Mouse (Mus musculus): ENCODE results near the gene Gnao1. TPM values are rescaled to one million over a fixed set of nuclear protein-coding genes. Genes with fewer than 3 reads are reported as not detected.

Gnao1 gene
- polyA plus RNA-seq, 1 experiment from 2014 or later, result 38.9 TPM

- WGBS, result 91% methylated on average over 11 of the region's 11 CpGs
- Histone ChIP-seq H3K9me3 (ENCODE audit: control insufficient read depth, low read length) (no peaks in the 10 kb centered on the region), H3K36me3 (ENCODE audit: control insufficient read depth, insufficient read depth, low read length) (peaks cover 3% of the 10 kb centered on the region; the same call in 1 of the 2 replicates), H3K4me2 (replicated peaks; ENCODE audit: low read depth, low read length) (no peak overlapping the region), H3K4me1 (replicated peaks; ENCODE audit: control insufficient read depth, insufficient read depth, low read length) (no peaks in the 10 kb centered on the region), H3K9ac (ENCODE audit: low read depth, low read length) (no peak overlapping the region), H3K4me3 (ENCODE audit: low read depth, low read length) (no peak overlapping the region), H3K27ac (ENCODE audit: low read depth, low read length) (no peak overlapping the region), H3K27me3 (ENCODE audit: control insufficient read depth, insufficient read depth, low read length) (no peaks in the 10 kb centered on the region)
- ATAC-seq (ENCODE audit: low FRiP score) (no peak), DNase-seq (ENCODE audit: low spot score) (no peak)
These were observed 164.9 kb downstream of the Gnao1 start for GRCm38 (mm10) chr8:93974602-93975186.

- ATAC-seq (ENCODE audit: low FRiP score), result no peak
These were observed 165.6 kb downstream of the Gnao1 start for GRCm38 (mm10) chr8:93975358-93975757.

GRCm38 (mm10) chr8:93976446-93977211, 166.9 kb downstream of the Gnao1 start:
- DNase-seq (ENCODE audit: low spot score) (no peak), ATAC-seq (ENCODE audit: low FRiP score) (no peak)
- no peaks in the 10 kb centered on the region for H3K27me3 ChIP-seq (ENCODE audit: control insufficient read depth, insufficient read depth, low read length)
- H3K4me2 ChIP-seq (replicated peaks; ENCODE audit: low read depth, low read length), result no peak overlapping the region
- H3K27ac ChIP-seq (ENCODE audit: low read depth, low read length), result no peak overlapping the region
- 90% methylated on average over 6 of the region's 6 CpGs for WGBS
- peaks cover 3% of the 10 kb centered on the region; the same call in 1 of the 2 replicates for H3K36me3 ChIP-seq (ENCODE audit: control insufficient read depth, insufficient read depth, low read length)
- no peak overlapping the region for H3K4me3 ChIP-seq (ENCODE audit: low read depth, low read length)
- no peak overlapping the region for H3K9ac ChIP-seq (ENCODE audit: low read depth, low read length)
- H3K4me1 ChIP-seq (replicated peaks; ENCODE audit: control insufficient read depth, insufficient read depth, low read length), result no peaks in the 10 kb centered on the region
- H3K9me3 ChIP-seq (ENCODE audit: control insufficient read depth, low read length), result no peaks in the 10 kb centered on the region

More at GRCm38 (mm10) chr8:93975358-93975757, 165.6 kb downstream of the Gnao1 start:
- peaks cover 3% of the 10 kb centered on the region; the same call in 1 of the 2 replicates for H3K36me3 ChIP-seq (ENCODE audit: control insufficient read depth, insufficient read depth, low read length)
- no peaks in the 10 kb centered on the region for H3K27me3 ChIP-seq (ENCODE audit: control insufficient read depth, insufficient read depth, low read length)
- H3K4me2 ChIP-seq (replicated peaks; ENCODE audit: low read depth, low read length), result no peak overlapping the region
- no peak overlapping the region for H3K27ac ChIP-seq (ENCODE audit: low read depth, low read length)
- no peaks in the 10 kb centered on the region for H3K4me1 ChIP-seq (replicated peaks; ENCODE audit: control insufficient read depth, insufficient read depth, low read length)
- 87% methylated on average over 2 of the region's 2 CpGs for WGBS
- H3K9ac ChIP-seq (ENCODE audit: low read depth, low read length), result no peak overlapping the region
- no peak for DNase-seq (ENCODE audit: low spot score)
- H3K9me3 ChIP-seq (ENCODE audit: control insufficient read depth, low read length), result no peaks in the 10 kb centered on the region
- no peak overlapping the region for H3K4me3 ChIP-seq (ENCODE audit: low read depth, low read length)

GRCm38 (mm10) chr8:93980141-93980540, 170.4 kb downstream of the Gnao1 start:
- Histone ChIP-seq H3K27me3 (ENCODE audit: control insufficient read depth, insufficient read depth, low read length) (no peaks in the 10 kb centered on the region), H3K9ac (ENCODE audit: low read depth, low read length) (no peak overlapping the region), H3K27ac (ENCODE audit: low read depth, low read length) (no peak overlapping the region), H3K36me3 (ENCODE audit: control insufficient read depth, insufficient read depth, low read length) (0 out of 2 replicates have a peak, but pooled peaks cover 3% of the 10 kb centered on the region), H3K4me1 (replicated peaks; ENCODE audit: control insufficient read depth, insufficient read depth, low read length) (no peaks in the 10 kb centered on the region), H3K9me3 (ENCODE audit: control insufficient read depth, low read length) (no peaks in the 10 kb centered on the region), H3K4me2 (replicated peaks; ENCODE audit: low read depth, low read length) (no peak overlapping the region), H3K4me3 (ENCODE audit: low read depth, low read length) (no peak overlapping the region)
- DNase-seq (ENCODE audit: low spot score), result no peak
- no peak for ATAC-seq (ENCODE audit: low FRiP score)
- WGBS, result 93% methylated on average over 4 of the region's 4 CpGs

GRCm38 (mm10) chr8:93981679-93982215, 172.0 kb downstream of the Gnao1 start:
- Histone ChIP-seq H3K9ac (ENCODE audit: low read depth, low read length) (no peak overlapping the region), H3K27me3 (ENCODE audit: control insufficient read depth, insufficient read depth, low read length) (no peaks in the 10 kb centered on the region), H3K4me3 (ENCODE audit: low read depth, low read length) (no peak overlapping the region), H3K4me1 (replicated peaks; ENCODE audit: control insufficient read depth, insufficient read depth, low read length) (no peaks in the 10 kb centered on the region), H3K9me3 (ENCODE audit: control insufficient read depth, low read length) (no peaks in the 10 kb centered on the region), H3K4me2 (replicated peaks; ENCODE audit: low read depth, low read length) (no peak overlapping the region), H3K27ac (ENCODE audit: low read depth, low read length) (no peak overlapping the region), H3K36me3 (ENCODE audit: control insufficient read depth, insufficient read depth, low read length) (0 out of 2 replicates have a peak, but pooled peaks cover 4% of the 10 kb centered on the region)
- DNase-seq (ENCODE audit: low spot score), result no peak
- WGBS, result 92% methylated on average over 5 of the region's 5 CpGs
- ATAC-seq (ENCODE audit: low FRiP score), result no peak

- H3K4me2 ChIP-seq (replicated peaks; ENCODE audit: low read depth, low read length), result no peak overlapping the region
- ATAC-seq (ENCODE audit: low FRiP score) (no peak), DNase-seq (ENCODE audit: low spot score) (no peak)
- no peak overlapping the region for H3K27ac ChIP-seq (ENCODE audit: low read depth, low read length)
- no peak overlapping the region for H3K4me3 ChIP-seq (ENCODE audit: low read depth, low read length)
- no peak overlapping the region for H3K9ac ChIP-seq (ENCODE audit: low read depth, low read length)
- H3K36me3 ChIP-seq (ENCODE audit: control insufficient read depth, insufficient read depth, low read length), result 0 out of 2 replicates have a peak, but pooled peaks cover 4% of the 10 kb centered on the region
- H3K27me3 ChIP-seq (ENCODE audit: control insufficient read depth, insufficient read depth, low read length), result no peaks in the 10 kb centered on the region
- WGBS, result 82% methylated on average over 3 of the region's 3 CpGs
- H3K4me1 ChIP-seq (replicated peaks; ENCODE audit: control insufficient read depth, insufficient read depth, low read length), result no peaks in the 10 kb centered on the region
- no peaks in the 10 kb centered on the region for H3K9me3 ChIP-seq (ENCODE audit: control insufficient read depth, low read length)
These were observed 174.1 kb downstream of the Gnao1 start for GRCm38 (mm10) chr8:93983827-93984226.

- no peak overlapping the region for H3K27ac ChIP-seq (ENCODE audit: low read depth, low read length)
- no peak overlapping the region for H3K4me2 ChIP-seq (replicated peaks; ENCODE audit: low read depth, low read length)
- WGBS, result 90% methylated on average over 3 of the region's 3 CpGs
- 0 out of 2 replicates have a peak, but pooled peaks cover 4% of the 10 kb centered on the region for H3K36me3 ChIP-seq (ENCODE audit: control insufficient read depth, insufficient read depth, low read length)
- H3K27me3 ChIP-seq (ENCODE audit: control insufficient read depth, insufficient read depth, low read length), result no peaks in the 10 kb centered on the region
- no peak for ATAC-seq (ENCODE audit: low FRiP score)
- DNase-seq (ENCODE audit: low spot score), result no peak
- no peaks in the 10 kb centered on the region for H3K9me3 ChIP-seq (ENCODE audit: control insufficient read depth, low read length)
- no peak overlapping the region for H3K4me3 ChIP-seq (ENCODE audit: low read depth, low read length)
- no peak overlapping the region for H3K9ac ChIP-seq (ENCODE audit: low read depth, low read length)
- no peaks in the 10 kb centered on the region for H3K4me1 ChIP-seq (replicated peaks; ENCODE audit: control insufficient read depth, insufficient read depth, low read length)
These were observed 175.0 kb downstream of the Gnao1 start for GRCm38 (mm10) chr8:93984731-93985130.

- ATAC-seq (ENCODE audit: low FRiP score) (no peak), DNase-seq (ENCODE audit: low spot score) (no peak)
- Histone ChIP-seq H3K4me2 (replicated peaks; ENCODE audit: low read depth, low read length) (no peak overlapping the region), H3K9ac (ENCODE audit: low read depth, low read length) (no peak overlapping the region), H3K4me1 (replicated peaks; ENCODE audit: control insufficient read depth, insufficient read depth, low read length) (no peaks in the 10 kb centered on the region), H3K9me3 (ENCODE audit: control insufficient read depth, low read length) (no peaks in the 10 kb centered on the region), H3K27me3 (ENCODE audit: control insufficient read depth, insufficient read depth, low read length) (no peaks in the 10 kb centered on the region), H3K27ac (ENCODE audit: low read depth, low read length) (no peak overlapping the region), H3K36me3 (ENCODE audit: control insufficient read depth, insufficient read depth, low read length) (peaks cover 7% of the 10 kb centered on the region; the same call in 1 of the 2 replicates), H3K4me3 (ENCODE audit: low read depth, low read length) (no peak overlapping the region)
- WGBS, result 98% methylated on average over 4 of the region's 4 CpGs
These were observed 180.0 kb downstream of the Gnao1 start for GRCm38 (mm10) chr8:93989739-93990138.
